Mouse (Mus musculus): Measurements from ENCODE around the gene Map3k13.

DNA sequence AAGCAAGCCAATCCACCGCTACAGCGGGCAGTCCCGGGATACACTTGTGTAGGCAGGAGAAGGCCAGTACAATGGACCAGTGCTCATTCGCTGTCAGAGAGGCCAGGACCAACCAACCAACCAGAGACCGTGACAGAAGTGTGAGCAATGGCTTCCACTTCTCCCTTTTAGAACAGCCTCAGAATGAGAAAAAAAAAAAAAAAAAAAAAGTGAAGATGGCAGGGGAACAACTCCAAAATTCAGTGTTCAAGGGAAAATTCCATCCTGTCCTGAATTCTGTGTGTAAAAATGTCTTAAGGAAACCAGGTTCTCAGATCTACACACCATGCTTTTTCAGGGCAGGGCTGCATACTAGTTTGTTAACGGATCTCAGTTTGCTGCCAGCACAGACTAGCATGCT lies 43.5 kb downstream of the Map3k13 start:
- no peak for TF ChIP-seq CTCF (IDR thresholded peaks at IDR 0.05; ENCODE audit: control insufficient read depth, insufficient read depth, insufficient replicate concordance, low read depth, low read length)
- no peak for TF ChIP-seq POLR2A (IDR thresholded peaks at IDR 0.05; ENCODE audit: control insufficient read depth, low read depth, low read length)
